In the genomic region with DNA sequence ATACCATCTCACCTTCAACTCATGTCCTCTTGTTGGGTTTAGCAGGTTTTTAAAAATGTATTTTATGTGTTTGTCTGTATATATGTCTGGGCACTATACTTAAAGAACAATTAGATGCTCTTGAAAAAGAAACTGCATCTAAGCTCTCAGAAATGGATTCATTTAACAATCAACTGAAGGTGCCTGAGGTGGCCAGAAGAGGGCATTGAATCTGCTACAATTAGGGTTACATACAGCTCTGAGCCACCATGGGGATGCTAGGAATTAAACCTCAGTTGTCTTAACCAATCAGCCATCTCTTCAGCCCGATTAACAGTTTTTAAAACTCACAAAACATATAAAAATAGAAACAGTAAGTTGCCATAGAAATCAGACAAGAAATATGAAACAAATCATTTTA, we compare ENCODE assay signal across 21 mouse cellular contexts. TPM values are rescaled to one million over a fixed set of nuclear protein-coding genes. Genes with fewer than 3 reads are reported as not detected.
DNase-seq lines count a peak whose midpoint lies in the region; ATAC-seq and TF ChIP-seq lines count a peak whose summit lies in the region.
"Had no signal": no experiment of that assay in that cellular context is flagged by ENCODE, and none has a peak within 500 bp of the region (broad histone marks: within the 10 kb centered on the region; RNA-seq: fewer than 3 reads in every experiment).

No protein-coding gene starts in this region.

- TF ChIP-seq CTCF in left cerebral cortex, adult 2 months (IDR thresholded peaks at IDR 0.05) = peak; percentile 19

- peaks cover 24% of the 10 kb centered on the region for H3K36me3 ChIP-seq in hindbrain, embryonic 12.5 days

- no peak overlapping the region for H3K4me3 ChIP-seq in left cerebral cortex, adult 2 months
- no peak overlapping the region for H3K4me3 ChIP-seq in hindbrain, embryonic 12.5 days
- H3K4me3 ChIP-seq: embryonic facial prominence, embryonic 10.5 days; erythroblast, embryonic 14.5 days; forebrain, embryonic 15.5 days; liver, embryonic 13.5 days had no signal

- no peak overlapping the region for H3K27ac ChIP-seq in left cerebral cortex, adult 2 months
- no peak overlapping the region for H3K27ac ChIP-seq in hindbrain, embryonic 12.5 days
- H3K27ac ChIP-seq: embryonic facial prominence, embryonic 10.5 days; forebrain, embryonic 15.5 days; liver, embryonic 13.5 days had no signal

- H3K9me3 ChIP-seq in hindbrain, embryonic 12.5 days (replicated peaks) = no peaks in the 10 kb centered on the region
- H3K9me3 ChIP-seq: embryonic facial prominence, embryonic 10.5 days; forebrain, embryonic 15.5 days; liver, embryonic 13.5 days had no signal

- H3K4me2 ChIP-seq in hindbrain, embryonic 12.5 days (replicated peaks) = no peak overlapping the region
- H3K4me2 ChIP-seq: forebrain, embryonic 15.5 days; liver, embryonic 13.5 days had no signal

- H3K27me3 ChIP-seq in hindbrain, embryonic 12.5 days = no peaks in the 10 kb centered on the region
- H3K27me3 ChIP-seq: forebrain, embryonic 15.5 days; liver, embryonic 13.5 days had no signal

- peak; percentile 30 for DNase-seq in CD4-positive, CD25-positive, alpha-beta regulatory T cell, adult 2 months (ENCODE audit: low read depth, low spot score)
- no peak for DNase-seq in left cerebral cortex, adult 2 months (ENCODE audit: extremely low spot score in 1 of 2, low spot score in 2 of 2)
- DNase-seq in left cerebral cortex, adult 9 months (ENCODE audit: low spot score in 2 of 2) = no peak
- DNase-seq in A20 (ENCODE audit: low read depth, low spot score) (peak; percentile 29), ZHBTc4 (ENCODE audit: low read depth, low spot score) (peak; percentile 31)
- no peak for DNase-seq in kidney, postnatal 4 days
- DNase-seq: cerebellum, postnatal 25 days; gastrocnemius, postnatal 10 days; heart, postnatal 10 days; kidney, postnatal 10 days; layer of hippocampus, adult 9-11 months; liver, embryonic 13.5 days; retina, postnatal 1 day had no signal

- no peaks in the 10 kb centered on the region for H3K4me1 ChIP-seq in hindbrain, embryonic 12.5 days
- H3K4me1 ChIP-seq: embryonic facial prominence, embryonic 10.5 days; forebrain, embryonic 15.5 days; liver, embryonic 13.5 days had no signal

- intact Hi-C loops in left cerebral cortex, adult 2 months (cut with DNase I) = no loop called here

- ATAC-seq in CD4-positive, CD25-positive, alpha-beta regulatory T cell, adult 4 months = no peak
- no peak for ATAC-seq in hindbrain, embryonic 12.5 days (ENCODE audit: low FRiP score)
- ATAC-seq: forebrain, embryonic 15.5 days; hindbrain, embryonic 16.5 days had no signal

- H3K9ac ChIP-seq in hindbrain, embryonic 12.5 days = no peak overlapping the region
- H3K9ac ChIP-seq: forebrain, embryonic 15.5 days; liver, embryonic 13.5 days had no signal

- WGBS in hindbrain, embryonic 12.5 days = 93% methylated on average over 1 of the region's 1 CpGs

RNA-seq across cellular contexts. Expression of a gene that starts 45.7 kb away (rescaled TPM):
- not detected for polyA plus RNA-seq in CD4-positive, CD25-positive, alpha-beta regulatory T cell, adult 4 months (2017; shearing (Covaris generic))
- not detected for total RNA-seq in left cerebral cortex, adult 2 months (2021)
- polyA plus RNA-seq in hindbrain, embryonic 12.5 days (2016; fragmentation: Nextera tagmentation; extraction: Ambion mirVana) = not detected in 2 replicates
- total RNA-seq: gastrocnemius, postnatal 10 days; heart, postnatal 10 days; left cerebral cortex, postnatal 36 days had no signal
- polyA plus RNA-seq: embryonic facial prominence, embryonic 10.5 days; erythroblast, embryonic 14.5 days; forebrain, embryonic 15.5 days; hindbrain, embryonic 16.5 days; liver, embryonic 13.5 days; neural tube, embryonic 14.5 days had no signal

RNA-seq across cellular contexts. Expression of a gene that starts 46.0 kb away (rescaled TPM):
- polyA plus RNA-seq in CD4-positive, CD25-positive, alpha-beta regulatory T cell, adult 4 months (2017; shearing (Covaris generic)) = 10 to 100 TPM; 57.4 to 59.2 TPM
- total RNA-seq in left cerebral cortex, adult 2 months (2021) = 10 to 100 TPM; 69.6 to 73.0 TPM
- polyA plus RNA-seq in hindbrain, embryonic 12.5 days (2016; fragmentation: Nextera tagmentation; extraction: Ambion mirVana) = 20.7 and 21.8 TPM in 2 replicates

Comparison
In these comparisons a context has a peak if more than half of its experiments do, and no peak if none do; other contexts are left out.
1. DNase-seq: peak in CD4-positive, CD25-positive, alpha-beta regulatory T cell, adult 2 months (single experiment), A20 (single experiment) and ZHBTc4 (single experiment); none in left cerebral cortex, adult 2 months (0 of 2), left cerebral cortex, adult 9 months (0 of 2) and kidney, postnatal 4 days (0 of 2).